Mouse (Mus musculus): ENCODE results near the gene Pde4b.

Pde4b gene

DNA sequence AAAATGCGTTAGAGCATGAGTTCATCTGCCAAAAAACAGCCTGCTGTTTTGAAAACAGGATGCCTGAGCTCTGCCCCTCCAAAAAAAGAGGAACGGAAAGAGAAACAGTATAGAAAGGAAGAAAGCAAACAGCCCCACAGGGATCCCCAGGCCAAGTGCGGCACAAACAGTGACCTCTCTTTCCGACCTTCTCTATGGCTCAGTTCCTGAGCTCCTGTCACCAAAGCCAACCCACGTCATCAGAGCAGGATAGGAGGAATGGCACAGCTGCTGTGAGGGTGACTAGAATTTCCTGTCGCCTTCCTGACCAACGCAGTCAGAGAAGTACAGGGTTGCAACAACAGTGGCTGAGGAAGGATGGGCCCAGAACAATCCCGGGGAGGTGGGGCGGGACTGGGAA lies 486.9 kb downstream of the Pde4b start:
- peak in 1 of 2 experiments; percentile 30 for DNase-seq (ENCODE audit: low spot score in 2 of 2)

DNA sequence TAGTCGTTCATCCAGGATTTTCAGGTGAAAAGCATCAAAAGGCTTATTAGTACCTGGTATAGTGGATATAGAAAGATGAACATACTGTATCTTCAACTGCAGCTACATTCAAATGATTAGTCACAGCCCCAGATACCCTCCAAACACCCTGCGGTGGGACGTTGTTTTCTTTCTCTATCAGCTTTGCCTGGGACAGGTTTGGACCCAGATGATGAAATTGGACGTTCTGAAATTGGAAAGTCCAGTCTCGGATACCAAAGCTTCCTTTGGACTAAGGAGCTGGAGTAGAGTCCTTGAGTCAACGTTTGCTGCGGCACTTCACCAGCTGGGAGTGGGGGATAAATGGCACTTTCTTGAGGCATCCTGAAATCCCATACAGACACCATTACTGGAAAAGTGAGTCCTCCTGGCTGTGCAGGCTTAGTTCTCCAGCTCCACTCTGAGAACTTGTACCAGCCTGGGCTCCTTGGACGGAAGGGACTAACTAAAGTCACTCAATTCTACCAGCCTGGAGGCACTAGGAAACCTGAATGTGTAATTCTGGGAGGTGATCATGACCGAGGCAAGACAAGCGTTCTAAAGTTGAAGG lies 487.4 kb downstream of the Pde4b start:
- DNase-seq (ENCODE audit: low spot score in 2 of 2) = no peak

DNA sequence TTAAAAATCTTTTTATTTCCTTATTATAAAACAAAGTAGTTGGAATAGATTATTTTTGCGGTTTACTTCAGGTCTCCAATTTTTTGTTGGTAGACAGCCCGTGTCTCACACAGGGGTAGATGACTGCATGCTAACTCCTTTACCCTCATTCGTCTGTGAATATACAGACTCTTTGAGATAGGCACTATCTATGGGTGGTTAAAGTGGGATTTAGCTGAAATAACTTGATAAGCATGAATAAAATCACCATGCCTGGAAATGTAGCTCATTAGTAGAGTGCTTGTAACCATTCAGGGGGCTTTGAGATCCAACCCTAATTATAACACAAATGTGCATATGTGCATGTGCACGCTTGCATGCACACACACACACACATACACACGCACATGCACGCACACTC lies 488.8 kb downstream of the Pde4b start:
- no peak for DNase-seq (ENCODE audit: low spot score in 2 of 2)

DNA sequence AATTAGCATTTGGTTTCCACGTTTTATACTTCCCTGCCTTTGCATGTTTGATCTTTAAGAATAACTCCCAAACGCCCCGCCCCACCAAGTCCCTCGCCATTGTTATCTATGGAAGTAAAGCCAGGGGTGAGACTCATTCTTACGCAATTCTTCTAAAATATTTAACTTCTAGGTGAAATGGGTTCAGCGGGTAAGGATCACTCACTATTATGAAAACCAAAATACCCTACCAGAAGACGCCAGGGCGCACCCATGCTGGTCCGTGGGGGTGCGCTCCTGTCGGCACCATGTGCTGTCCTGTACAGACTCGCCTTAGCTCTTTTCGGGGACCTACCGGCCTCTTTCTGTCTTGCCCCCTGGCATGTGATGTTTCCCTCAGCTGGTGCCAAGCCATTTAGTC lies 490.3 kb downstream of the Pde4b start:
- DNase-seq (ENCODE audit: low spot score in 2 of 2) = no peak

DNA sequence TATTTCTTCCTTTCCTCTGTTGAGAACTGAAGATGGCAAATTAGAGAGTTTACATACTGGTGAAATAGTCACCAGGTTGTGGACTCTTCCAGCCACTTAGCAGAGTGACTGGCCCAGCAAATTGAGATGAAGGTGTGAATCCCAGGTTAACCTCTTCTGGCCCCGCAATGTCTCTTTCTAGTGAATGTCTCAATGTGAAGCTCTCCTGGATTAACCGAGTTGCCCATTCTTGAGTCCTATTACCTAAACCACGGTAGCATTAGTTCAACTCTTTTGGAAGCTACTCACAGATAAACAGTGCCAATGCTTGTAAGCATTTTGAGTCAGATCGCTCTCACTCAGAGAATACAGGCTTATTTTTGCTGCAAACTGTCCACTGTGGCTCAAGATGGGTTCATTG lies 491.7 kb downstream of the Pde4b start:
- no peak for DNase-seq (ENCODE audit: low spot score in 2 of 2)

DNA sequence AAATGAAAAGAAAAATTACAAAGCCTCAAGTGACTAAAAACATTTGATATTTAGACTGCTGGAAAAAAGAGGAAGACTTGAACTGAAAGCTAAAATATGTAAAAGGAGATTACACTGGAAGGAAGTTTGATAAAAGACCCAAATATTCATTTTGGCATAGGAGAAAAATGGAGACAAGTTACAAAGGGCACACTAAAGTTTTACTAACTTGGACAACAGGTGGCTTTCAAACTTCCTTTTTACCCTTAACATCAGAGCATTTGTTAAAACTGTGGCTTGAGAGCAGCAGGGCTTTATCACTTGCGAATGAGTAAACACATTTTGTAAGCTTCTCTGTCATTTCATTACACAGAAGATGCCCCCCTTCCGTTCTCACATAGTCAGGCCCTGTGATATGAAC lies 492.4 kb downstream of the Pde4b start:
- no peak for DNase-seq (ENCODE audit: low spot score in 2 of 2)

DNA sequence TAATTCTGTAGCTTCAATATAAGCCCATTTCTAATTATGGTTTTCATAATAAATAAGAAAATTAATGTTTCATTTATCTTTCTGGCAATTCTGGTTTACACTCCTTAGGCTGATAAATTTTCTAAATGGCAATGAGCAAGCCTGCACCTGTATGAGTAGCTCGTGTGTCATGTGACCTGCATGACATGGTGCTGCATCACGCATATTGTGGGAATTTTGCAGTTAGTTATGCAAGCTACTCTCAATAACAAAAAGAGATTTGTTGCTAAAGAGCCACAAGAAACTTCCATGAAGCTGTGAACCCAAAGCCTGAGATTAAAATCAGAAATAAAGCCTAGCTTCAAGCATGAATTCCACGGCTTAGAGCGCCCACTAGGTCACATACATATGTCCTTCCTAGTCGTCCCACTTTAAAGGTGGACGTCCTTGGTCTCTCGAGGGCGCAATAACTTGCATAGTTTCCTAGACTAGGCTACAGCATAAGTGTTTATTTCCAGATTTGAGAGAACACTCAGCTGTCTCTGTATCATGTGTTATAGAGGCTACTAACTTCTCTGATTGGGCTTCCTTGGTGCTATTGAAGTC lies 494.9 kb downstream of the Pde4b start:
- DNase-seq (ENCODE audit: low spot score in 2 of 2) = no peak

DNA sequence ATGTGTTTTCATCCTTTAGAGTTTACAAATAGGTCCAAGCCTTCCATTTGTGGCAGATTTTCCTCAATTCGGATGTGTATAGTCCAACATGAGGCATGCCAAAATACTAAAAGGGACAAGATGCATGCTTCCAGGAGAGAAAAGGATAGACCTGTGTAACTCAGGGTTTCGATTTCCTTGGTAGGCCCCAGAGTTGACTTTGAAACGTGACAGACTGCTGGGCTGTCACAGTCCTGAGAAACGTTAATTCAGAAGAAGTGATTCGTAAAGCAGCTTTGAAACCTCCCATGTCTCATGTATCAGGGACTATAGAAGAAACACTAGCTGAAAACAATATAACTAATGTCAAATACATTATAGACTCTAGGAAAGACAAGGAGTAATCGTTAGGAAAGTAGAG lies 495.6 kb downstream of the Pde4b start:
- no peak for DNase-seq (ENCODE audit: low spot score in 2 of 2)

DNA sequence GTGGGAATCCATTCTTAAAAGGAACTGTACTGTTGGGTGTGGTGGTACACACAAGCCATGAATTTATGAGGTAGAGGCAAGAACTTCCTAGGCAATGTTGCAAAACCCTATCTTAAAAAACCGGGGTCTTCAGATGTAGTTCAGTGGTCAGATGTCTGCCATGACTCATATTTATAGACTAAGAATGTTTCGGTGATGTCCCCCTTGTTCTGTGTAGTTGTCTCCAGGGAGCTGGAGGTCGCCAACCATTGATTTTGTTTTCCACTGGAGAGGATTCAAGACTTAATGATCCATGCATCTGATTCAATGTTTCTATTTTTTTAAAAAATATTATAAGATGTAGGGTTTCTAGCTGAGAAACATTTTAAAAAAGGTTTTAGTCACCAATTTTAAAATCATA lies 496.1 kb downstream of the Pde4b start:
- no peak for DNase-seq (ENCODE audit: low spot score in 2 of 2)

DNA sequence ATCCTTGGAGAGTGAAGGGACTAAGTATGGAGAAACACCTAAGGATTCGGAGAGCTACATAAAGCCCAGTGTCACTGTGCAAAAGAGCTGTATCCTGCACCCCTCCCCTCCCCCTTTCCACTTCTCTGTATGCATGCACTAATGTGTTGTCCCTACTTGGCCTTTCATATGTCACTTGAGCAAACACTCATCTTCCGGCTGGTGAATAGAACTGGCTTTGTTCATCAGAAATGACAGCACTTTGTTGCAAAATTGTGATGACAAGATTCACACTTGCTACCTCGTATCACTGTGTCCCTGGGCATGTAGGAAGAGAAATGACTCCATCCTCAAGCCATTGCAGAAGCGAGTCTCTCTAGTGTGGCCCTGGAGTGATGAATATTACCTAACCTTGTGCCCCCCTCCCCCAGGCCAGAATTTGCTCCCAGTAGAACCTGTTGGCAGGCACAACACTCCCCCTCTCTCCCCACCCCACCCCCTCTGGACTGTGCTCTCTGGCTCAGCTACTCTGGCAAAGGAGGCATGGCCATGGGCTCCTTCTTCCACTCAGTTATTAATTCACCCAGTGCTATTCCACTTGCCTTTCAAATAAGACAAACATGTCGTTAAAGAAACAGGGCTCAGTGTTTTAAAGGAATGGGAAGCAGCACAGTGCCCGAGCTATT lies 497.4 kb downstream of the Pde4b start:
- no peak for DNase-seq (ENCODE audit: low spot score in 2 of 2)

DNA sequence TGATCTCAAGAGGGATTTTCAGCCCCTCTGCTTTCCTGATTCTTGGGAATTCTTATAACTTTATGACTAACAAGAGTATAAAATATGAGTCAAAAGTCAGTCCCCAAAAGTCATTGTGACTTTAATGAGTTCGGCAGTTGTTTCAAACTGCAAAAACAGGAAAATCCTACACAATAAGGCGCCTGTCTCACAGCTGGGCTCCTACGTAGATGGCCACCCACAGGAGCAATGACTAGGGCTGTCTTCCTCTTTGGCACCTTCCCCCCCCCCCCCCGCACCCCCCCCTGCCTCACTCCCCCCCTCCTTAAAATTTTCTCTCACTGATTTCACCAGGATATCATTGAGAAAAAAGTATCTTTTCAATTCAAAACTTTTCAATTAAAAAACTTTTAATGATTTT lies 498.2 kb downstream of the Pde4b start:
- DNase-seq (ENCODE audit: low spot score in 2 of 2) = no peak

DNA sequence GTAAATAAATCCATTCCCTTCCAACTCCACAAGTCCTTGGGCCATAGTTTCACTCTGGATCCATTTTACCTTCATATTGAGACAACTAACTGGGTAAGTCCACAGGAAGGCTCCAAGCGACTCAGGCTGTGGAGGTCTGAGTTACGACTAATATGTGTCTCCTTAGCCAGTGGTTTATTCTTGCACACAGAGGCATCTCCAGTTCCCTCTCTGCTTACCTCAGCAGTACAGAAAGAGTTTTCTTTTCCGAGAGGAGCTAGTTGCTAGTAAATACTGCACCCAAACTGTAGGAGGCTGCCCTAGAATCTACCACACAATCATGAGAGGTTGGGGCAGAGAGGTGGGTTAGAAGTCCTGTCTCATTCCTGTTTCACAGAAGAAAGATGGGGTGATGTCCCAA lies 499.4 kb downstream of the Pde4b start:
- no peak for DNase-seq (ENCODE audit: low spot score in 2 of 2)

DNA sequence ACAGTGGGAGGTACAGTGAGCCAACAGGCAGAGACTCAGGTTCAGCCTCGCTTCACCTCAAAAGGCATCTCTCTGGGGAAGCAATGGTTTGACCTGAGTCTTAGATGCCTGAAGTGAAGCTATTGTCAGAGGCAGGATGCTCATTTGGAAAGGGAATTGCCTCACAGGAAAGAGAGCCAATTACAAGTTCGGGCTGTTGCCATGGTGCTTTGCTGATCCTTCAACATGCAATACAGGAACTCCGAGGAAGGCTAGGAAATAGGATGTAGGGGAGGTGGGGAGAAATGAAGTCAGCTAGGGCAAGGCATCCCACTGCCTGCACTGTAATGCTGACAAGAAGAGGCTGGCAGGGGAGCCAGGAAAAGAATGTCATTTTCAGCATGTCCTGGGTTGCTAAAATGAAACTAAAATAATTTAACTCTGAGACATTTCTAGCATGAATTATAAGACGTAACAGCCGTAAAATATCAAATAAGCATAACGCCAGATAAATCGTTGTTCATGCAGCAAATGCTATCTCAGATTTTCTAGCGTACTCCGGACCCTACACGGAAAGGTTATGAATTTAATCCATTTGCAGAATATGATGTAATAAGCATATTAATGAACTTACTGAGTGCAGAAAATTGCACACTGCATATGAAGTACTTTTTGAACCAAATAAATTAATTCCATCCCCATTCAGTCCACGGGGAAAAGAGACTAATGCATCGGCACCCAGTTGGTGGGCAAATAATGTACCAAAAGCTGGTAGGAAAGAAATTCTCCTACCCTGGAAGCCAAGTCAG lies 501.5 kb downstream of the Pde4b start:
- DNase-seq (ENCODE audit: low spot score in 2 of 2) = no peak

DNA sequence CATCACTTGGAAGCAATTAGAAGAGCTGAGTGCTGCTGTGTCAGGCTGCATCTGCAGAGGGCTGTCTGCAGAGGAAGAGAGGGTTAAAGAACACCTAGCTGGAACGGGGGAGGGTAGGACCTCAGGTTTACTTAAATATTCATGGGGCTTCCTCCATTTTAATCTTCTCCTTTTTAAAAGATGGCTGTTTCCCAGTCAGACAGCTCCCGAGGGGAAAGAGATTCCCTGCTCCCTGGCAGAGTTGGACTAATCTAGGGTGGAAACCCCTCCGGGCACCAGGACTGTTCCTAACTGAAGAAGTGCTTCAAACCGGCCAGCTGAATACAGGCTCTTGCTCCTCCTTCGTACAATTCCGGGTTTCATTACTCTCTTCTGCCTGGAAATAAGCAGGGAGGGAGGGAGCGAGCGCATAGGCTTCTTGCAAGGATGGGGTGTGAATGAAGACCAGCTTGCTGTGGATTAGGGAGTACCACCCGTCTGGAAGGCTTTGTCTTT lies 502.2 kb downstream of the Pde4b start:
- DNase-seq (ENCODE audit: low spot score in 2 of 2) = no peak

DNA sequence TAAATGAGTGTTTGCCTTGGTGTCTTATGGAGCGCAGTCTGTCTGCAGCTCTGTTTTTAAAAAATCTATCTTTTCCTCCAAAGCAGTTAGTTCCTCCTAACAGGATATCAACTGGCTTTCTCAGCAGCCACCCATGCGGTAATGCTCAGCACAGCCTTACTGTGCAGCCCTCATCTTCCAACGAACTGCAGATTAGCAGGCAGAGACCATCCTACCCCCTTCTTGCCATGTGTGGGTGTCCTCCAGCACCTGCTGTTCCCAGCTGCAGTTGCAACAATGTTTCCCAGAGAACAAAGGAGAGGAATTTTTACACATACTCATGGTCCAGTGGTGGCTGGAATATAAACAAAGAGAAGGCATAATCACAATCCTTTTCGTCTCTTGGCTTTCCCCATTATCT lies 504.5 kb downstream of the Pde4b start:
- DNase-seq (ENCODE audit: low spot score in 2 of 2) = no peak

DNA sequence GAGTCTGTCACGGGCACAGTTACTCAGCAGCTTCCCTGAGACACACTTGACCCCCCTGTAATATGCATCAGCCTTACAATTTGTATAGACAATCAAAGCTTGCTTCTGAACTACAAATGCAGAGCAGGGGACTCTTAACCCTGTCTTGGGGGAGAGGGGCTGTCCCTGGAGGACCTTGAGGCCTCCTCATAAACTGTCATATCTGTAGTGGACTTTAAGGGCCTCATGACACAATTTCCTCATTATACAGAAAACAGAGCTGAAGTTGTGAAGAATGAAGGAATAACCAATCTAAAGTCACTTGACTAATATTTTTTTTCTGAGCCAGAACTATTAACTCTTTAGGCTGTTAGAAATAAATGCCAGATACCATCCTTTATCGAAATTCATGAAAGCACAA lies 505.2 kb downstream of the Pde4b start:
- no peak for DNase-seq (ENCODE audit: low spot score in 2 of 2)

DNA sequence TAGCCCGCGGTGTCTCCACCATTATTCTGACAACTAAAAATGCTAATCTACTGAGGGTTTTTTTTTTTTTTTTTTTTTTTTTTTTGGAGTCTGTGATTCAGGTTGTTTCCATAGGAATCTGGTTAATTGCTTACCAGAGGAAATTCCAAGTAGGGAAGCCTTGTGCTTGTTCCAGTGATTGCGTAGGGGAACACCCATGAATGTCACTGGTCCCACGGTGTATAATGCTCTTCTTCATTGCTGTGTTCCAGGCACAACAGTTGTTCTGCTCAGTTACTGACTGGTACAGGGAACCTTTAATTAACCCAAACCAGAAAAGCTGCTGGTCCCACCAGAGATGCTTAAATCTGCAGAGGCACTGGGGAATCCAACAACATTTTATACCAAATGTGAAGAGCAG lies 506.3 kb downstream of the Pde4b start:
- no peak for DNase-seq (ENCODE audit: low spot score in 2 of 2)

DNA sequence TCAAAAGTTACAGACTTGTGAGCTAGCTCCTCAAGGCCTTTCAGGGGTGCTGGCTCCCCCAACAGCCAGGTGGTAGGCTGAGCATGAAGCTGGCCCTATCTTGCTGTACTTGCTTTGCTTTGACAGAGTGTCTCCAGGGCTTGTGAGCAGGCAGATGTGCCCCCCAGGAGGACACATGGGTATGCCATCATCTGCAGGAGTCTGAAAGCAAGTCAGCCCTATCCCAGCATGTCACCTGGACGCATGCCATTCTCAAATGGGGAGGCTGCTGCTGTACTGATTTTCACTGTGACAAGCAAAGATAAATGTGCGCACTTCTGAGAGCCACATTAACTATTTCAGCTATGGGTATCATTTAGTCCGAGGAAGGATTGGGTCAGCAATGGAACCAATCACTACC lies 507.2 kb downstream of the Pde4b start:
- no peak for DNase-seq (ENCODE audit: low spot score in 2 of 2)

DNA sequence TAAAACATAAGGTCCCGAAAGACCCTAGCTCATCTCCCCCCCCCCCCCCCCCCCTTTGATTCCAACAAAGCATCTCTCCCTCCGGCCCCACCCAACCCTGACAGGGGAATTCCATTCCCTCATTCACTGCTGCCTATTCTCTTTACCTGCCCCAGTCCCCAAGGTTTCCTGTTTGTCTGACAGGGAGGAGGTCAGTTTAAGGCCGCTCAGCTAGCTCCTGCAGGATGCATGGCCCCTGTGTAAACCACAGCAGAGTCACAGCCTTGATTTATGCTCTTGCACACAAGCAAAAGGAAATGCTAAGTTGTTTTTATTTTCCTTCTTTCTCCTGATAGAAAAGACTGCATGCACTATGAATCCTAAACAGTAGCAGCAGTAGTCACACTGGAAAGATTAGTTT lies 516.6 kb downstream of the Pde4b start:
- no peak for DNase-seq (ENCODE audit: low spot score in 2 of 2)

DNA sequence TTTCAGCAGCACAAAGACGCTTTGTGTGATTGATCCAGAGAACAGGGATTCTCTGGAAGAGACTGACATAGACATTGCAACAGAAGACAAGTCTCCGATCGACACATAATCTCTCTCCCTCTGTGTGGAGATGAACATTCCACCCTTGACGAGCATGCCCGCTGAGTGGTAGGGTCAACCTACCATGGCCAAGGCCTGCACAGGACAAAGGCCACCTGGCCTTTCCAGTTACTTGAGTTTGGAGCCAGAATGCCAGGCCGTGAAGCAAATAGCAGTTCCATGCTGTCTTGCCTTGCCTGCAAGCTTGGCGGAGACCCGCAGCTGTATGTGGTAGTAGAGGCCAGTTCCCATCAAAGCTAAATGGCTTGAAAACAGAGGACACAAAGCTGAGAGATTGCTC lies 517.9 kb downstream of the Pde4b start:
- DNase-seq (ENCODE audit: low spot score in 2 of 2) = no peak

DNA sequence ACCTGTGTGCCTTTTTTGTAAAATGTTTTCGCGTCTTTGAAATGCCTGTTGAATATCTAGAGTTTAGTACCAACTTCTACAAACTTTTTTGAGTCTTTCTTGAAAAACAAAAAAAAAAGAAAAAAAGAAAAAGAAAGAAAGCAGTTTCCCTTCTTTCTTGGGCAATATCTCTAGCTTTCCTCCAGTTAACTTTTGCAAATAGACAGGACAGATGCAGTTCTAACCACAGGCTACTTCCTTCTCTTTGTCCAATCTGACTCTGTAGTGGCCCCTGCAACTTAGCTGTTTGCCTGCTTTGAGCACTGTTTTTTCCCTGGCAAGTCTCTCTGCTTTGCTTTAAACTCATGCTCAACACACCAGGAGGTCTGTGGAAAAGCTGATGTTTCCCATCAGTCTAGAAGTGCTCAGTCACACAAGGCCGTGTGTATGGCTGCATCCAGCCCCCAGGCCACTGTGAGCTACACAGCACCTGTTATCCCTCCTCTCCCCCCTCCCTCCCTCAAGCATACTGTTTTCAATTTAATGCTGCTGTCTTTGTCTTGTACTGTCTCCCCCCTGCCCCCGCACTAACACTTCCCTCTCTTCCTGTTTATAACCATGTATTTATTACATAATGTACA lies 518.5 kb downstream of the Pde4b start:
- DNase-seq (ENCODE audit: low spot score in 2 of 2) = no peak

DNA sequence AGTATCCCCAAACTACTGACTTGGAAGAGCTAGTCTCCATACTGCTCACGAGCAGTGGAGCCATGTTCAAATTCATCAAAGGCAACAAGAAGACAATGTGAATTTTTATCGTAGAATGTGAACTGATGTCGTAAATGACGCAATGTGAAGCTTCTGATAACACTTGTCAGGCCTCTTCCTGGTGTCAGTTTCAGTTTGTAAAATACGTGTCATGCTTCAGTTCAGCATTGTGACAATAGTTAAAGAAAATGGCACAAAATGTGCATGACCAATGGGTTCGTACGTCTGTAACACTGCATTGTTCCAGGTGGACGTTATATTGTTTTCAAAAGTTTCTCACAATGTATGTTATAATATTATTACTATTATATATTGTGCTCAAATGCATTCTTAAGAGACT lies 519.5 kb downstream of the Pde4b start:
- no peak for DNase-seq (ENCODE audit: low spot score in 2 of 2)

Measured in spleen, postnatal 14 days (tissue).